Mouse (Mus musculus): ENCODE results near the gene Dcaf15. TPM values are rescaled to one million over a fixed set of nuclear protein-coding genes. Genes with fewer than 3 reads are reported as not detected.

Gene Dcaf15
- polyA plus RNA-seq, 1 experiment, result 39.0 TPM

DNA sequence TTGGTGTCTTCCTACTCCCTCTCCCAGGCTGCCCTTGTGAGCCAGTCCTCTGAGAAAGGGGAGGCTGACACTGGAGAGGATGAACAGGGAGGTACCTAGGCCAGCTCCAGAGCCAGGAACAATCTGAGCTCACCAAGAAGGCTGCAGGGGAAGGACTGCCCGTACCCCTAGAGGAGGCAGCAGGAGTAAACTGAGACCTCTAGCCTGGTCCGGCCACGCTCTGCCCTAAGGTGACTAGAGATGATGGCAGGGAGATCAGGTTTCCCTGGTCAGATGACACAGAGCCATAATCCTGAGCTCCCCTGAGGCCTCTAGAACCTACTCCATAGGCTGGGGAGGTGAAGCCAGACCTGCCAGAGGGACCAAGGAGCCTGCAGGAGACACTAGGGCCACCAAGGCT lies 27.7 kb downstream of the Dcaf15 start:
- Histone ChIP-seq H3K27ac (ENCODE audit: insufficient read depth, low read length) (no peak overlapping the region), H3K4me1 (ENCODE audit: control insufficient read depth, insufficient read depth, low read length) (peaks cover 12% of the 10 kb centered on the region), H3K4me3 (replicated peaks; ENCODE audit: insufficient read depth, low read depth, low read length) (no peak overlapping the region), H3K27me3 (ENCODE audit: control insufficient read depth, insufficient read depth, low read length) (no peaks in the 10 kb centered on the region)
- DNase-seq, result peak in 1 of 2 experiments; percentile 5
- WGBS, result 86% methylated on average over 3 of the region's 3 CpGs
- TF ChIP-seq CTCF (IDR thresholded peaks at IDR 0.05; ENCODE audit: borderline replicate concordance, insufficient read depth, low read depth, low read length), result no peak
- TF ChIP-seq POLR2A (IDR thresholded peaks at IDR 0.05; ENCODE audit: borderline replicate concordance, insufficient read depth, low read length), result no peak

- no peak overlapping the region for H3K27ac ChIP-seq (ENCODE audit: insufficient read depth, low read length)
- no peak overlapping the region for H3K4me3 ChIP-seq (replicated peaks; ENCODE audit: insufficient read depth, low read depth, low read length)
- peaks cover 13% of the 10 kb centered on the region for H3K4me1 ChIP-seq (ENCODE audit: control insufficient read depth, insufficient read depth, low read length)
- no peak for TF ChIP-seq POLR2A (IDR thresholded peaks at IDR 0.05; ENCODE audit: borderline replicate concordance, insufficient read depth, low read length)
- no peak for TF ChIP-seq CTCF (IDR thresholded peaks at IDR 0.05; ENCODE audit: borderline replicate concordance, insufficient read depth, low read depth, low read length)
- DNase-seq, result peak in 1 of 2 experiments; percentile 6
- no peaks in the 10 kb centered on the region for H3K27me3 ChIP-seq (ENCODE audit: control insufficient read depth, insufficient read depth, low read length)
- 94% methylated on average over 1 of the region's 1 CpGs for WGBS
Measured at GRCm38 (mm10) chr8:84076412-84076811, 28.2 kb downstream of the Dcaf15 start.

DNA sequence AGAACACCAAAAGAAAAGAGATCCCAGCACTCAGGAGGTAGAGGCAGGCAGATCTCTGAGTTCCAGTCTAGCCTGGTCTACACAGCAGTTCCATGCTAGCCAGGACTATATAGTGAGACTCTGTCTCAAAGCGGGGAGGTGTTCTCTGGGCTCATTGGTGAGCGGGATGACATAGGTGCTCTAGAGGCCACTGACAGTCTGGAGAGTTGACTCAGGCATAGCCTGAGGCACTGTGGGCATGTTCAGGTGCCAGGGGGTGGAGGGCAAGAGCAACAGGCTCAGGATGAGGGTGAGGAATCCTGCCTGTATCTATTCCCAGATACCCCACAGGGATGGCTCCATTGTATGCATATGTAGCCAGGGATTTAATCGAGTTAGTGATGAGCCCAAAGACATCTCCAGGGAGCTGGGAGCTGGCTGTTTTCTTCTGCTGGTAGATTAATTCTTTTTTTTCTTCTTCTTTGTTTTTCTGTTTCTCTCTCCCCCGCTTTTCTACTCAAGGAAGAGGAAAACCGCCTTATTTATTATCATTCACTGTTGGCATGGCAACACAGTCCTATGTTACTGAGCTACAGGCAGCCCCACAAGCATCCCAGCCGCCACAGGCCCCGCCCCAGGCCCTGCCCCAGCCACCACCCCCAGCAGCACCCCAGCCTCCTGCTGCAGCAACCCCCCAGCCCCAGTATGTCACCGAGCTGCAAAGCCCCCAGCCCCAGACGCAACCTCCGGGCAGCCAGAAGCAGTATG lies 31.2 kb downstream of the Dcaf15 start:
- no peak overlapping the region for H3K4me3 ChIP-seq (replicated peaks; ENCODE audit: insufficient read depth, low read depth, low read length)
- 53% methylated on average over 10 of the region's 10 CpGs for WGBS
- no peaks in the 10 kb centered on the region for H3K27me3 ChIP-seq (ENCODE audit: control insufficient read depth, insufficient read depth, low read length)
- peaks cover 37% of the 10 kb centered on the region for H3K4me1 ChIP-seq (ENCODE audit: control insufficient read depth, insufficient read depth, low read length)
- TF ChIP-seq CTCF (IDR thresholded peaks at IDR 0.05; ENCODE audit: borderline replicate concordance, insufficient read depth, low read depth, low read length) (no peak), POLR2A (IDR thresholded peaks at IDR 0.05; ENCODE audit: borderline replicate concordance, insufficient read depth, low read length) (no peak)
- peak in 1 of 2 experiments; percentile 6 for DNase-seq
- H3K27ac ChIP-seq (ENCODE audit: insufficient read depth, low read length), result no peak overlapping the region

- Histone ChIP-seq H3K27me3 (ENCODE audit: control insufficient read depth, insufficient read depth, low read length) (no peaks in the 10 kb centered on the region), H3K27ac (ENCODE audit: insufficient read depth, low read length) (no peak overlapping the region), H3K4me1 (ENCODE audit: control insufficient read depth, insufficient read depth, low read length) (peaks cover 37% of the 10 kb centered on the region), H3K4me3 (replicated peaks; ENCODE audit: insufficient read depth, low read depth, low read length) (no peak overlapping the region)
- 79% methylated on average over 10 of the region's 10 CpGs for WGBS
- TF ChIP-seq CTCF (IDR thresholded peaks at IDR 0.05; ENCODE audit: borderline replicate concordance, insufficient read depth, low read depth, low read length) (no peak), POLR2A (IDR thresholded peaks at IDR 0.05; ENCODE audit: borderline replicate concordance, insufficient read depth, low read length) (no peak)
- no peak for DNase-seq
Measured at GRCm38 (mm10) chr8:84072321-84072720, 32.2 kb downstream of the Dcaf15 start.

DNA sequence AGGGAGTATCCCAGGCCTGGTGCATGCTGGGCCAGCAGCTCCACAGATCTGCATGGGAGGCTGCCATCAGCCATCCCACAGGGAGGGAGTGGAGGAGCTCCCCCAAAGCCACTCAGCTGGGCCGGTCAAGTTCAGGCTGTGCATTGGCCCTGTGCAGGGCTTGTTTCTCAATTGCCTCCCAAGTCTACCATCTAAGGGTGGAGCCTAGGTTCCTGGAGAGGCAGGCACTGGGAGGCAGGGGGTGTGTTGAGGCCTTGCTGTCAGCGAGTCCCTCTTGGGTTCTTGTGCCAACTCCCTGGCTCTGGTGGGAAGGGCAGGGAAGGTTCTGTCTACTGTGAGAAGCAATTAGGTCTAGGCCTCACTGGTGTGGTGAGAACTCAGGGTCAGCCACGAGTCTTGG lies 32.6 kb downstream of the Dcaf15 start:
- H3K4me1 ChIP-seq (ENCODE audit: control insufficient read depth, insufficient read depth, low read length), result peaks cover 37% of the 10 kb centered on the region
- WGBS, result 55% methylated on average over 3 of the region's 3 CpGs
- H3K4me3 ChIP-seq (replicated peaks; ENCODE audit: insufficient read depth, low read depth, low read length), result no peak overlapping the region
- no peak overlapping the region for H3K27ac ChIP-seq (ENCODE audit: insufficient read depth, low read length)
- H3K27me3 ChIP-seq (ENCODE audit: control insufficient read depth, insufficient read depth, low read length), result no peaks in the 10 kb centered on the region
- no peak for DNase-seq
- TF ChIP-seq POLR2A (IDR thresholded peaks at IDR 0.05; ENCODE audit: borderline replicate concordance, insufficient read depth, low read length) (no peak), CTCF (IDR thresholded peaks at IDR 0.05; ENCODE audit: borderline replicate concordance, insufficient read depth, low read depth, low read length) (no peak)

- peak in 1 of 2 experiments; percentile 43 for DNase-seq
- TF ChIP-seq CTCF (IDR thresholded peaks at IDR 0.05; ENCODE audit: borderline replicate concordance, insufficient read depth, low read depth, low read length) (no peak), POLR2A (IDR thresholded peaks at IDR 0.05; ENCODE audit: borderline replicate concordance, insufficient read depth, low read length) (no peak)
- 13% methylated on average over 2 of the region's 2 CpGs for WGBS
- H3K27me3 ChIP-seq (ENCODE audit: control insufficient read depth, insufficient read depth, low read length), result no peaks in the 10 kb centered on the region
- no peak overlapping the region for H3K4me3 ChIP-seq (replicated peaks; ENCODE audit: insufficient read depth, low read depth, low read length)
- no peak overlapping the region for H3K27ac ChIP-seq (ENCODE audit: insufficient read depth, low read length)
- peaks cover 37% of the 10 kb centered on the region for H3K4me1 ChIP-seq (ENCODE audit: control insufficient read depth, insufficient read depth, low read length)
Measured at GRCm38 (mm10) chr8:84070667-84071066, 33.9 kb downstream of the Dcaf15 start.

- peaks cover 37% of the 10 kb centered on the region for H3K4me1 ChIP-seq (ENCODE audit: control insufficient read depth, insufficient read depth, low read length)
- WGBS, result 73% methylated on average over 5 of the region's 5 CpGs
- TF ChIP-seq CTCF (IDR thresholded peaks at IDR 0.05; ENCODE audit: borderline replicate concordance, insufficient read depth, low read depth, low read length), result no peak
- TF ChIP-seq POLR2A (IDR thresholded peaks at IDR 0.05; ENCODE audit: borderline replicate concordance, insufficient read depth, low read length), result no peak
- H3K27ac ChIP-seq (ENCODE audit: insufficient read depth, low read length), result no peak overlapping the region
- no peaks in the 10 kb centered on the region for H3K27me3 ChIP-seq (ENCODE audit: control insufficient read depth, insufficient read depth, low read length)
- no peak for DNase-seq
- no peak overlapping the region for H3K4me3 ChIP-seq (replicated peaks; ENCODE audit: insufficient read depth, low read depth, low read length)
Measured at GRCm38 (mm10) chr8:84070241-84070640, 34.3 kb downstream of the Dcaf15 start.

- DNase-seq, result no peak
- Histone ChIP-seq H3K27ac (ENCODE audit: insufficient read depth, low read length) (no peak overlapping the region), H3K4me1 (ENCODE audit: control insufficient read depth, insufficient read depth, low read length) (peaks cover 37% of the 10 kb centered on the region), H3K4me3 (replicated peaks; ENCODE audit: insufficient read depth, low read depth, low read length) (no peak overlapping the region), H3K27me3 (ENCODE audit: control insufficient read depth, insufficient read depth, low read length) (no peaks in the 10 kb centered on the region)
- 60% methylated on average over 2 of the region's 2 CpGs for WGBS
- TF ChIP-seq POLR2A (IDR thresholded peaks at IDR 0.05; ENCODE audit: borderline replicate concordance, insufficient read depth, low read length) (no peak), CTCF (IDR thresholded peaks at IDR 0.05; ENCODE audit: borderline replicate concordance, insufficient read depth, low read depth, low read length) (no peak)
Measured at GRCm38 (mm10) chr8:84069750-84070149, 34.8 kb downstream of the Dcaf15 start.
